Mouse (Mus musculus) cortical plate, adult 2 months (tissue): Measurements from ENCODE around the gene Smim22.

Experiments used
- CTCF ChIP-seq: fragments of 200-500 bp; IDR thresholded peaks from 2 replicates; pipeline ENCODE4 v1.5.1; 2011; ENCODE audit warnings: mild to moderate bottlenecking, control low read depth, low read length; ENCODE audit not compliant: insufficient read depth; ENCODE audit errors: extremely low read depth
- POLR2A ChIP-seq: fragments of 200-500 bp; IDR thresholded peaks from 2 replicates; pipeline ENCODE4 v1.6.1; 2011; ENCODE audit warnings: mild to moderate bottlenecking, low read length, control low read depth; ENCODE audit not compliant: insufficient read depth; ENCODE audit errors: extremely low read depth

GRCm38 (mm10) chr16:5045322-5045721, 38.2 kb downstream of the Smim22 start:
- no peak for TF ChIP-seq POLR2A
- no peak for TF ChIP-seq CTCF
